ENCODE assay signal across 8 mouse cellular contexts in genomic region chr3:128212256-128212655, GRCm38 (mm10).
DNase-seq lines count a peak whose midpoint lies in the region; ATAC-seq and TF ChIP-seq lines count a peak whose summit lies in the region.

No protein-coding gene starts in this region.

- H3K4me3 ChIP-seq in kidney, adult 2 months (ENCODE audit: insufficient read depth, low read depth, low read length) = no peak overlapping the region
- no peak overlapping the region for H3K4me3 ChIP-seq in kidney, embryonic 14.5 days (ENCODE audit: low read length)

- no peaks in the 10 kb centered on the region for H3K27me3 ChIP-seq in kidney, adult 2 months (replicated peaks; ENCODE audit: control insufficient read depth, insufficient read depth, low read length)
- H3K27me3 ChIP-seq in kidney, embryonic 14.5 days (ENCODE audit: control insufficient read depth, insufficient read depth, low read length) = no peaks in the 10 kb centered on the region

- H3K9ac ChIP-seq in kidney, embryonic 14.5 days (ENCODE audit: low read depth, low read length) = no peak overlapping the region

- DNase-seq in cerebellum, postnatal 10 days = peak; percentile 85 to 87
- peak; percentile 91 for DNase-seq in kidney, adult 2 months
- DNase-seq in fat pad, adult 2 months (ENCODE audit: extremely low read depth, low read depth, low spot score) = peak; percentile 97
- peak; percentile 4 for DNase-seq in lung, postnatal 25 days (ENCODE audit: low spot score)
- no peak for DNase-seq in embryo, embryonic 11 days
- no peak for DNase-seq in liver

- no peak for TF ChIP-seq CTCF in kidney, adult 2 months (conservative IDR thresholded peaks at IDR 0.05; ENCODE audit: insufficient read depth, insufficient read length, low read depth, low read length)

- H3K27ac ChIP-seq in kidney, adult 2 months (ENCODE audit: insufficient read depth, low read depth, low read length) = peak overlapping the region; percentile 83
- no peak overlapping the region for H3K27ac ChIP-seq in kidney, embryonic 14.5 days (ENCODE audit: low read depth, low read length)

- H3K4me1 ChIP-seq in kidney, adult 2 months (ENCODE audit: control insufficient read depth, insufficient read depth, low read length) = peaks cover 13% of the 10 kb centered on the region; the same call in 1 of the 2 replicates
- H3K4me1 ChIP-seq in kidney, embryonic 14.5 days (ENCODE audit: control insufficient read depth, insufficient read depth, low read length) = no peaks in the 10 kb centered on the region

- H3K4me2 ChIP-seq in kidney, embryonic 14.5 days (replicated peaks; ENCODE audit: low read depth, low read length) = no peak overlapping the region

- no peak for TF ChIP-seq POLR2A in kidney, adult 2 months (IDR thresholded peaks at IDR 0.05; ENCODE audit: low read depth, low read length)

- no peaks in the 10 kb centered on the region for H3K9me3 ChIP-seq in kidney, embryonic 14.5 days (ENCODE audit: control insufficient read depth, low read length)

- 27% methylated on average over 3 of the region's 3 CpGs for WGBS in kidney, adult 2 months
- WGBS in kidney, embryonic 14.5 days = 60% methylated on average over 3 of the region's 3 CpGs

- ATAC-seq in cerebellum, adult (ENCODE audit: insufficient number of reproducible peaks, low FRiP score, low TSS enrichment) = no peak
- no peak for ATAC-seq in kidney, embryonic 14.5 days (ENCODE audit: low FRiP score, low TSS enrichment)

- H3K36me3 ChIP-seq in kidney, adult 2 months (ENCODE audit: control insufficient read depth, insufficient read depth, low read length) = no peaks in the 10 kb centered on the region
- no peaks in the 10 kb centered on the region for H3K36me3 ChIP-seq in kidney, embryonic 14.5 days (ENCODE audit: control insufficient read depth, insufficient read depth, low read length)

Comparison
In these comparisons a context has a peak if more than half of its experiments do, and no peak if none do; other contexts are left out.
1. DNase-seq: peak in cerebellum, postnatal 10 days (2 of 2), kidney, adult 2 months (single experiment), fat pad, adult 2 months (single experiment) and lung, postnatal 25 days (single experiment); none in embryo, embryonic 11 days (single experiment) and liver (single experiment).